In genomic region chr12:4189060-4189447, GRCm38 (mm10) we compare ENCODE assay signal across 9 mouse cellular contexts. TPM values are rescaled to one million over a fixed set of nuclear protein-coding genes. Genes with fewer than 3 reads are reported as not detected.
DNase-seq lines count a peak whose midpoint lies in the region; ATAC-seq and TF ChIP-seq lines count a peak whose summit lies in the region.
"Had no signal": no experiment of that assay in that cellular context is flagged by ENCODE, and none has a peak within 500 bp of the region (broad histone marks: within the 10 kb centered on the region; RNA-seq: fewer than 3 reads in every experiment).

No protein-coding gene starts in this region.

- TF ChIP-seq CTCF in kidney, adult 2 months (conservative IDR thresholded peaks at IDR 0.05; ENCODE audit: insufficient read depth, insufficient read length, low read depth, low read length), result 0 out of 2 replicates have a peak, but pooled peaks have one; percentile 20
- peak; percentile 97 for TF ChIP-seq CTCF in ES-Bruce4 (IDR thresholded peaks at IDR 0.05; ENCODE audit: low read depth, low read length)
- TF ChIP-seq CTCF in gastrocnemius, adult 2 months (IDR thresholded peaks at IDR 0.05), result no peak; the same call in 1 of the 2 replicates

- no peak for TF ChIP-seq POLR2A in kidney, adult 2 months (IDR thresholded peaks at IDR 0.05; ENCODE audit: low read depth, low read length)
- TF ChIP-seq POLR2A in ES-Bruce4 (IDR thresholded peaks at IDR 0.05; ENCODE audit: insufficient read depth, low read length), result no peak

- no peak overlapping the region for H3K27ac ChIP-seq in kidney, adult 2 months (ENCODE audit: insufficient read depth, low read depth, low read length)
- no peak overlapping the region for H3K27ac ChIP-seq in ES-Bruce4 (ENCODE audit: insufficient read depth, low read length)
- no peak overlapping the region for H3K27ac ChIP-seq in neural tube, embryonic 14.5 days (ENCODE audit: low read depth, low read length)
- H3K27ac ChIP-seq in gastrocnemius, adult 2 months, result no peak overlapping the region

- WGBS in kidney, adult 2 months, result 54% methylated on average over 5 of the region's 5 CpGs
- WGBS in neural tube, embryonic 14.5 days, result 35% methylated on average over 5 of the region's 5 CpGs

- no peak for DNase-seq in kidney, adult 2 months
- no peak for DNase-seq in kidney, postnatal 36 days
- peak; percentile 47 for DNase-seq in embryo, embryonic 11 days
- no peak for DNase-seq in layer of hippocampus, postnatal 10 days (ENCODE audit: low spot score in 2 of 2)
- DNase-seq in layer of hippocampus, adult 11-12 months (ENCODE audit: low spot score), result no peak
- DNase-seq in gastrocnemius, adult 2 months, result no peak
- DNase-seq: cerebellum, adult 9-11 months had no signal

- no peaks in the 10 kb centered on the region for H3K9me3 ChIP-seq in ES-Bruce4 (replicated peaks; ENCODE audit: control insufficient read depth, insufficient read depth, low read length, poor library complexity, severe bottlenecking)
- no peaks in the 10 kb centered on the region for H3K9me3 ChIP-seq in neural tube, embryonic 14.5 days (ENCODE audit: control insufficient read depth, low read length)

- ATAC-seq in neural tube, embryonic 14.5 days (ENCODE audit: low read depth), result 0 out of 2 replicates have a peak, but pooled peaks have one; percentile 22

- peak; percentile 49; the same call in 1 of the 2 replicates for TF ChIP-seq EP300 in ES-Bruce4 (IDR thresholded peaks at IDR 0.05; ENCODE audit: insufficient read depth, low read depth, low read length)

- intact Hi-C loops in gastrocnemius, adult 2 months (cut with DNase I), result no loop called here

- H3K27me3 ChIP-seq in kidney, adult 2 months (replicated peaks; ENCODE audit: control insufficient read depth, insufficient read depth, low read length), result no peaks in the 10 kb centered on the region
- H3K27me3 ChIP-seq in ES-Bruce4 (ENCODE audit: control insufficient read depth, insufficient read depth, low read length, poor library complexity, severe bottlenecking), result no peaks in the 10 kb centered on the region
- no peaks in the 10 kb centered on the region for H3K27me3 ChIP-seq in neural tube, embryonic 14.5 days (ENCODE audit: control insufficient read depth, insufficient read depth, low read length)

- H3K9ac ChIP-seq in ES-Bruce4 (ENCODE audit: low read depth, poor library complexity, severe bottlenecking), result peak overlapping the region; percentile 7; the same call in 1 of the 2 replicates
- no peak overlapping the region for H3K9ac ChIP-seq in neural tube, embryonic 14.5 days (replicated peaks; ENCODE audit: low read depth, low read length)

- H3K4me1 ChIP-seq in kidney, adult 2 months (ENCODE audit: control insufficient read depth, insufficient read depth, low read length), result no peaks in the 10 kb centered on the region
- H3K4me1 ChIP-seq in ES-Bruce4 (ENCODE audit: control insufficient read depth, insufficient read depth, low read length), result no peaks in the 10 kb centered on the region
- H3K4me1 ChIP-seq in neural tube, embryonic 14.5 days (ENCODE audit: control insufficient read depth, insufficient read depth, low read length), result 0 out of 2 replicates have a peak, but pooled peaks cover 2% of the 10 kb centered on the region

- no peak overlapping the region for H3K4me2 ChIP-seq in neural tube, embryonic 14.5 days (ENCODE audit: low read depth, low read length)

- H3K36me3 ChIP-seq in kidney, adult 2 months (ENCODE audit: control insufficient read depth, insufficient read depth, low read length), result no peaks in the 10 kb centered on the region
- no peaks in the 10 kb centered on the region for H3K36me3 ChIP-seq in ES-Bruce4 (ENCODE audit: control insufficient read depth, insufficient read depth, low read length, poor library complexity, severe bottlenecking)
- no peaks in the 10 kb centered on the region for H3K36me3 ChIP-seq in neural tube, embryonic 14.5 days (ENCODE audit: control insufficient read depth, insufficient read depth, low read length)

- H3K4me3 ChIP-seq in kidney, adult 2 months (ENCODE audit: insufficient read depth, low read depth, low read length), result no peak overlapping the region
- H3K4me3 ChIP-seq in ES-Bruce4 (ENCODE audit: low read depth, low read length), result no peak overlapping the region
- H3K4me3 ChIP-seq in neural tube, embryonic 14.5 days (ENCODE audit: low read depth, low read length), result no peak overlapping the region
- H3K4me3 ChIP-seq in gastrocnemius, adult 2 months, result no peak overlapping the region

RNA-seq across cellular contexts. Expression of gene Ptrhd1, which starts 44.8 kb away (rescaled TPM):
- polyA plus RNA-seq in kidney, adult 2 months (2012; rRNA removed), result 4.2 and 4.6 TPM in 2 replicates
- 6.9 and 7.2 TPM in 2 replicates for polyA plus RNA-seq in ES-Bruce4 (2011; ENCODE audit: insufficient read depth, insufficient read length, low read depth, missing spikeins)
- 6.4 and 7.6 TPM in 2 replicates for polyA plus RNA-seq in neural tube, embryonic 14.5 days (2014; fragmentation: Nextera tagmentation; extraction: Ambion mirVana)
- 1 to 10 TPM; 9.7 to 9.8 TPM for total RNA-seq in layer of hippocampus, postnatal 10 days (2021)
- 1 to 10 TPM; 5.2 to 5.6 TPM for total RNA-seq in gastrocnemius, adult 2 months (2021)

RNA-seq across cellular contexts. Expression of gene Cenpo, which starts 45.0 kb away (rescaled TPM):
- 6.1 and 6.4 TPM in 2 replicates for polyA plus RNA-seq in kidney, adult 2 months (2012; rRNA removed)
- polyA plus RNA-seq in ES-Bruce4 (2011; ENCODE audit: insufficient read depth, insufficient read length, low read depth, missing spikeins), result 24.4 and 27.0 TPM in 2 replicates
- polyA plus RNA-seq in neural tube, embryonic 14.5 days (2014; fragmentation: Nextera tagmentation; extraction: Ambion mirVana), result 7.5 and 8.6 TPM in 2 replicates
- 1 to 10 TPM; 5.8 to 6.4 TPM for total RNA-seq in layer of hippocampus, postnatal 10 days (2021)
- total RNA-seq in gastrocnemius, adult 2 months (2021), result 1 to 10 TPM; 1.6 to 1.8 TPM

RNA-seq across cellular contexts. Expression of gene Adcy3, which starts 56.2 kb away (rescaled TPM):
- 4.6 and 5.9 TPM in 2 replicates for polyA plus RNA-seq in kidney, adult 2 months (2012; rRNA removed)
- polyA plus RNA-seq in ES-Bruce4 (2011; ENCODE audit: insufficient read depth, insufficient read length, low read depth, missing spikeins), result 8.2 and 9.2 TPM in 2 replicates
- 9.7 and 11.3 TPM in 2 replicates for polyA plus RNA-seq in neural tube, embryonic 14.5 days (2014; fragmentation: Nextera tagmentation; extraction: Ambion mirVana)
- total RNA-seq in layer of hippocampus, postnatal 10 days (2021), result 10 to 100 TPM; 45.8 to 48.1 TPM
- total RNA-seq in gastrocnemius, adult 2 months (2021), result 1 to 10 TPM; 1.0 to 2.0 TPM
